Mouse (Mus musculus) embryonic facial prominence, embryonic 14.5 days (tissue): ENCODE data around the gene Mxd1. TPM values are rescaled to one million over a fixed set of nuclear protein-coding genes. Genes with fewer than 3 reads are reported as not detected.
A peak's percentile ranks its signal among the peaks of the same experiment; 100 is the strongest.

Source experiments
- ATAC-seq: fragments of 200-750 bp; cut with Nextera tagmentation; 2 replicates; pipeline ENCODE4 v1.8.0; 2017; ENCODE audit warnings: low read depth, moderate number of reproducible peaks, moderate TSS enrichment
- DNase-seq: peaks from one replicate; pipeline ENCODE4 v3.0.0-alpha.2; 2015; ENCODE audit warnings: low spot score
- H3K27ac ChIP-seq: fragments of 300-500 bp; sonication (generic); replicated peaks from 2 replicates; pipeline ENCODE4 v1.5.1; 2014; ENCODE audit warnings: low read depth, mild to moderate bottlenecking, low read length, moderate library complexity
- H3K27me3 ChIP-seq: fragments of 300-500 bp; sonication (generic); replicated peaks from 2 replicates; pipeline ENCODE4 v1.6.1; 2014; ENCODE audit warnings: low read length; ENCODE audit not compliant: control insufficient read depth, insufficient read depth
- H3K36me3 ChIP-seq: fragments of 300-500 bp; sonication (generic); 2 replicates; pipeline ENCODE4 v1.6.1; 2014; ENCODE audit warnings: low read length, mixed read lengths; ENCODE audit not compliant: control insufficient read depth, insufficient read depth
- H3K4me1 ChIP-seq: fragments of 300-500 bp; sonication (generic); 2 replicates; pipeline ENCODE4 v1.6.1; 2014; ENCODE audit warnings: antibody characterized with exemption, low read length; ENCODE audit not compliant: control insufficient read depth, insufficient read depth
- H3K4me2 ChIP-seq: fragments of 300-500 bp; sonication (generic); 2 replicates; pipeline ENCODE4 v1.6.1; 2014; ENCODE audit warnings: low read depth, mild to moderate bottlenecking, low read length, moderate library complexity, mixed read lengths
- H3K4me3 ChIP-seq: fragments of 300-500 bp; sonication (generic); 2 replicates; pipeline ENCODE4 v1.5.1; 2014; ENCODE audit warnings: low read depth, mild to moderate bottlenecking, low read length
- H3K9ac ChIP-seq: fragments of 300-500 bp; sonication (generic); 2 replicates; pipeline ENCODE4 v1.6.1; 2014; ENCODE audit warnings: low read depth, mild to moderate bottlenecking, low read length, moderate library complexity, mixed read lengths
- H3K9me3 ChIP-seq: fragments of 300-500 bp; sonication (generic); 2 replicates; pipeline ENCODE4 v1.6.1; 2016; ENCODE audit warnings: low read length; ENCODE audit not compliant: control insufficient read depth
- WGBS: fragments of 180-500 bp; shearing (Covaris S2); extraction: QIAGEN DNeasy Blood & Tissue Kit; methylation state at CpG from one replicate; pipeline ENCODE4 v1.1.7; 2014; 5-methylcytosine and 5-hydroxymethylcytosine counted together
- polyA plus RNA-seq: library from polyadenylated mRNA; unstranded; fragments of >200 nt; fragmentation: Nextera tagmentation; extraction: Ambion mirVana; gene quantifications from 2 replicates; pipeline ENCODE4 v1.2.1, GENCODE M21; 2014

The Mxd1 gene
- polyA plus RNA-seq, 1 experiment from 2014 or later: 10.3 TPM

GRCm38 (mm10) chr6:86684655-86685011 is 15.7 kb upstream of the Mxd1 start:
- H3K27me3 ChIP-seq: no peaks in the 10 kb centered on the region
- ATAC-seq (peak; percentile 5; the same call in 1 of the 2 replicates), DNase-seq (no peak)
- peak overlapping the region; percentile 72 for H3K4me2 ChIP-seq
- peaks cover 6% of the 10 kb centered on the region; the same call in 1 of the 2 replicates for H3K4me1 ChIP-seq
- H3K27ac ChIP-seq: peak overlapping the region; percentile 73
- peaks cover 32% of the 10 kb centered on the region for H3K36me3 ChIP-seq
- peak overlapping the region; percentile 72 for H3K4me3 ChIP-seq
- peak overlapping the region; percentile 88 for H3K9ac ChIP-seq
- no peaks in the 10 kb centered on the region for H3K9me3 ChIP-seq
- WGBS: 38% methylated on average over 12 of the region's 12 CpGs

DNA sequence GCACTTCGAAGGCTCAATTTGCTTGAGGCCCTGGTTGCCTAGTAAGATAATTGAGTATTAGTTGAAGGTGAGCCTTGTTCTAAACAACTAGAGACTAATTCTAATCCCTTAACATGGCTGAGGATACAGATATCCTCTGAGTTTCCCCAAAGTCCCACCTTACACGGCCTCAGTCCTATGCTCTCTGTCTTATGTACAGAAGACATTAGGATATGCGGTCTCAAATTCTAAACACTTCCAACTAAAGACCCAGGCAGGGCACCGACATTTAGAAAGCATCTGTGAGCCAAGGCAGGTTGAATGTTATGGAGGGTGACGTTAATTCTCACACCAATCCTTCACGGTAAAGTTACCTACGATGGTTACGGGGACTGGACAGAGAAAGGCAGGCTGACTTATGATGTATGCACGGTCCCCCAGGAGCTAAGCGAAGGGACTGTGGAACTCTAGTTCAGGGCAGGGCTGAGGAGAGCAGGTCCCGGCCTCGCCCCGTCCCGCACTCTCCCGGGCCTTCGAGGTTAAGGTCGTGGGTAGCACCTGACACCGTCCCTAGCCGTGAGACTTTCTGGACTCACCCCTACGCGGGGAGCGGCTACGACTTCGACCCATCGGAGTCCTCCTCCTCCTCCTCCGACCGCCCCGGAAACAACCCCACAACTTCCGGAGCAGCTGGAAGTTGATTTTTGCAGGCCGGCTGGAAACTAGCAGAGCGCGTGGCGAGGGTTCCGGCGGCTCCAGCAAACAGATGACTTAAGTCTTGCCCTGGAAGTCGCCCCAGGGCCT is 15.1 kb upstream of the Mxd1 start, which contains the start of gene Snrnp27:
TSS of gene Snrnp27 (minus strand) at position 651 of the 783 bp plus-strand sequence.
- DNase-seq: peak; percentile 93
- H3K27ac ChIP-seq: peak within 1 kb of the TSS; percentile 73
- H3K4me3 ChIP-seq: peak within 1 kb of the TSS; percentile 72
- WGBS: 2% methylated on average over 33 of the region's 36 CpGs
- H3K36me3 ChIP-seq: peaks cover 37% of the 10 kb centered on the region
- no peaks in the 10 kb centered on the region for H3K27me3 ChIP-seq
- H3K4me1 ChIP-seq: peaks cover 6% of the 10 kb centered on the region; the same call in 1 of the 2 replicates
- H3K9ac ChIP-seq: peak within 1 kb of the TSS; percentile 88
- peak; percentile 93 for ATAC-seq
- no peaks in the 10 kb centered on the region for H3K9me3 ChIP-seq
- H3K4me2 ChIP-seq: peak within 1 kb of the TSS; percentile 72

- peaks cover 64% of the 10 kb centered on the region for H3K36me3 ChIP-seq
- H3K9me3 ChIP-seq: no peaks in the 10 kb centered on the region
- H3K27me3 ChIP-seq: no peaks in the 10 kb centered on the region
- H3K27ac ChIP-seq: no peak overlapping the region
- WGBS: 88% methylated on average over 3 of the region's 3 CpGs
- peaks cover 6% of the 10 kb centered on the region; the same call in 1 of the 2 replicates for H3K4me1 ChIP-seq
- DNase-seq (no peak), ATAC-seq (no peak)
- H3K9ac ChIP-seq: no peak overlapping the region
- H3K4me2 ChIP-seq: no peak overlapping the region
- no peak overlapping the region for H3K4me3 ChIP-seq
Measured at GRCm38 (mm10) chr6:86681289-86681688, 12.3 kb upstream of the Mxd1 start.

- Histone ChIP-seq H3K4me3 (no peak overlapping the region), H3K9me3 (no peaks in the 10 kb centered on the region), H3K27me3 (no peaks in the 10 kb centered on the region), H3K36me3 (peaks cover 93% of the 10 kb centered on the region), H3K4me2 (no peak overlapping the region), H3K9ac (no peak overlapping the region), H3K27ac (no peak overlapping the region), H3K4me1 (peaks cover 2% of the 10 kb centered on the region; the same call in 1 of the 2 replicates)
- ATAC-seq: no peak
- 90% methylated on average over 6 of the region's 6 CpGs for WGBS
- no peak for DNase-seq
Measured at GRCm38 (mm10) chr6:86678341-86678740, 9.4 kb upstream of the Mxd1 start.

GRCm38 (mm10) chr6:86670873-86671272 is 1.9 kb upstream of the Mxd1 start:
- Histone ChIP-seq H3K9me3 (no peaks in the 10 kb centered on the region), H3K27me3 (no peaks in the 10 kb centered on the region), H3K36me3 (peaks cover 50% of the 10 kb centered on the region), H3K9ac (no peak overlapping the region), H3K4me2 (no peak overlapping the region), H3K4me3 (no peak overlapping the region), H3K4me1 (peaks cover 12% of the 10 kb centered on the region; the same call in 1 of the 2 replicates), H3K27ac (0 out of 2 replicates have a peak overlapping the region, but pooled peaks have one; percentile 18)
- no peak for ATAC-seq
- WGBS: 11% methylated on average over 2 of the region's 2 CpGs
- peak; percentile 92 for DNase-seq

GRCm38 (mm10) chr6:86669240-86669727 is 323 bp upstream of the Mxd1 start:
- H3K4me2 ChIP-seq: peak overlapping the region; percentile 95
- DNase-seq (peak; percentile 100), ATAC-seq (peak; percentile 100)
- peak overlapping the region; percentile 88 for H3K9ac ChIP-seq
- WGBS: under 1% methylated on average over 16 of the region's 37 CpGs
- H3K27ac ChIP-seq: peak overlapping the region; percentile 35; the same call in 1 of the 2 replicates
- no peaks in the 10 kb centered on the region for H3K9me3 ChIP-seq
- H3K36me3 ChIP-seq: peaks cover 37% of the 10 kb centered on the region
- no peaks in the 10 kb centered on the region for H3K27me3 ChIP-seq
- peak overlapping the region; percentile 98 for H3K4me3 ChIP-seq
- peaks cover 12% of the 10 kb centered on the region; the same call in 1 of the 2 replicates for H3K4me1 ChIP-seq

GRCm38 (mm10) chr6:86667061-86667460 is 1.9 kb downstream of the Mxd1 start:
- Histone ChIP-seq H3K27ac (no peak overlapping the region), H3K4me2 (peak overlapping the region; percentile 95), H3K36me3 (peaks cover 30% of the 10 kb centered on the region), H3K9me3 (no peaks in the 10 kb centered on the region), H3K9ac (no peak overlapping the region), H3K4me1 (peaks cover 12% of the 10 kb centered on the region; the same call in 1 of the 2 replicates), H3K4me3 (no peak overlapping the region), H3K27me3 (no peaks in the 10 kb centered on the region)
- WGBS: 89% methylated on average over 10 of the region's 10 CpGs
- no peak for DNase-seq
- no peak for ATAC-seq

GRCm38 (mm10) chr6:86665560-86666307 is 3.2 kb downstream of the Mxd1 start:
- 76% methylated on average over 17 of the region's 17 CpGs for WGBS

More at GRCm38 (mm10) chr6:86665560-86666307, 3.2 kb downstream of the Mxd1 start:
- Histone ChIP-seq H3K9ac (no peak overlapping the region), H3K4me1 (peaks cover 12% of the 10 kb centered on the region; the same call in 1 of the 2 replicates), H3K27ac (no peak overlapping the region), H3K36me3 (peaks cover 34% of the 10 kb centered on the region), H3K4me2 (no peak overlapping the region), H3K27me3 (no peaks in the 10 kb centered on the region), H3K4me3 (no peak overlapping the region), H3K9me3 (no peaks in the 10 kb centered on the region)
- ATAC-seq: no peak
- DNase-seq: no peak
